Mouse (Mus musculus) granulocyte monocyte progenitor cell, adult 5-6 weeks (primary cell): ENCODE measurements around the gene Cbll1. TPM values are rescaled to one million over a fixed set of nuclear protein-coding genes. Genes with fewer than 3 reads are reported as not detected.

Experiments
- ATAC-seq: replicated peaks from 2 replicates; pipeline ENCODE4 v1.8.0; 2016; ENCODE audit warnings: mild to moderate bottlenecking, moderate TSS enrichment, inconsistent platforms; ENCODE audit not compliant: poor library complexity, severe bottlenecking
- total RNA-seq, 2 experiments: library from RNA; stranded (forward) in 1 of 2; stranded (reverse) in 1 of 2; fragments of 200-712, 200-1000 nt in 1 of 2; fragments of >200 nt in 1 of 2; fragmentation: Nextera tagmentation in 1 of 2; gene quantifications; 2 replicates each; pipeline ENCODE4 v1.2.3; 2014 to 2017

The Cbll1 gene
- total RNA-seq (2014; fragmentation: Nextera tagmentation) (43.6 and 49.0 TPM in 2 replicates), total RNA-seq (2017) (4.5 and 6.4 TPM in 2 replicates)

DNA sequence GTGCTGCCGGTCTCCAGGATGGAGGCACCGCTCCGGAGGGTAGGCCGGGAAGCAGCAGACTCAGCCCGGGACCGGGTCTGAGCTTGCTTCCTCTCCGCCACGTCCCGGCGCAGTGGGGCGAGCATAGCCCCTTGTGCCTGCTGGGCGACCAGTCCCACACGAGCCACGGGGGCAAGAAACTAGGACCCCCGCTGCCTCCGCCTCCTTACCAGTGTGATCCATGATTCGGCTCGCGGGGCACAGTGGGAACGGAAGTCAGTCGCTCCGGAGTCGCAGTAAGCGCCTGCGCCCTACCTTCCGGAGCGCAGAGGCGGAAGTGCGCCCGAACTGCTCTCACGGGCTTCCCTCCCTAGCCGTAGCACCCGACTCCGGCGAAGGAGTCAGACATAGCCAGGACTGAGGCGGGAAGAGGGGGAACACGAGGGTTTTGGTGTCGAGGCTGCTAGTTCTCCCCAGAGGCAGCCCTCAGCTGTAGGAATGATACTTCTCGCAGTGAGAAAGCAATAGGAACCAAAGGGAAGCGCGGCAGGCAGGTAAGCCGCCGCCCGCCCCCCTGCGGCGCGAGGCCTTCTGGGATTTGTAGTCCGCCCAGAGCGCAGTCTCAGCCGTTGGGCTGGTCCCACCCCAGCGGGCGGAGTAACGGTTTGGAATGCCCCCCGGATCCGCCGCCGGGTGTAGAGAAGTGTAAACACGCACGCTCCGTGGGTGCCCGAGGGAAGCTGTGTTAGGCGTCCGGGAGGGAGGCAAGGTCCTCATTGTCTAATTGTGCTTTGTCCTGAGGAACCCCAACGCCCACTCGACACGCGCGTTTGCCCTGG is at the start of gene Cbll1:
Cbll1 (minus strand) TSS at position 303 of the 818 bp plus-strand sequence.
- ATAC-seq: peak; percentile 87

DNA sequence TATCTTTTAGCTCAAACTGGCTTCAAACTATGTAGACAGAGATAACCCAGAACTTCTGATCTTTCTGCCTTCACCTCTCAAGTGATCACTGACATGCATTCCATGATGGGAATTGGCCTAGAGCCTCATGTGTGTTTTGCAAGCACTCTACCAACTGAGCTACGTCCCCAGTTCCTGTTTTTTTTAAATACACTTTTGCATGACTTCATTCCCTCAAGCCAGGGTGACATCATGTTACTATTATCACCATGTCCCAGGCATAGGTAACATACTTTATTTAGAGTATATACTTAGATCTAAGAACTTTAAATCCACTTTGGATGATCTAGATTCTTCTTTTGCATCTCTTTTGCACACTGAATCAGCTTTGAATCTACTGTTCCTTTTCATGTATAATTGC is 46.6 kb upstream of the Cbll1 start:
- no peak for ATAC-seq

DNA sequence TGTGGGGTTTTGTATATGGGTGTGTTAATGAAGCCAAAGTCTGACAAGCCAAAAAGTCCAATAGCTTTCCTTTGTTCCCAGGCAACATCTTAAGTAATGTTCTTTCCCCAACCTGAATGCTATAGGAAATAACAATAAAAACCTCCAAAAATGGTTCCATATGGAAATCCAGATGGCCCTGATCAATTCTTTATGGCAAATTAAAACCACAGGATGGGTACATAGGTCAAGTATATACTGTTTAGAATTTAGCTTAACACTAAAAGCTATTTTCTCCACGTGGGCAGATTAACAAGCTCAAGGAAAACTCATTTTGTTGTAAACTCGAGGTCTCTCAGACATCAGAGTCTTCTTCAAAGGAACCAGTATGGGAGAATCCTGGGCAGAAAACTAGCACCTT is 45.8 kb upstream of the Cbll1 start:
- no peak for ATAC-seq

DNA sequence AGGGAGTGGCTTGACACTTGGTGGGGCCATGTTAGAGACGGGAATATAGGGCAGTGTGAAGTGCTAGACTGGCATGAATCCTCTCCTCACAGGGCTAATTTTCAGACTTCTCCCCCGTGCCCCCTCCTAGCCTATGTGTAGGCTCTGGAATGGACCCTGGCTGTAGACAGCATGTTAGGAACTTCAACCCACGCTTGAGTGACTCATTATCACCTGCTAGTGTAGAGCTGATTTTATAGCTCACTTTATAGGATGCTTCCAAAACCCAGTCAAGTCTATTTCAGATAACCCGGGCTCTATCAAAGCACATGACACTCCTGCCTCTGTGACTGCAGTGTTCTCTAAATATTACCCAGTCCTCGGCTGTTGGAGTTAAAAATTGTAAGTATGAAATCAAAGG is 42.1 kb upstream of the Cbll1 start:
- no peak for ATAC-seq

DNA sequence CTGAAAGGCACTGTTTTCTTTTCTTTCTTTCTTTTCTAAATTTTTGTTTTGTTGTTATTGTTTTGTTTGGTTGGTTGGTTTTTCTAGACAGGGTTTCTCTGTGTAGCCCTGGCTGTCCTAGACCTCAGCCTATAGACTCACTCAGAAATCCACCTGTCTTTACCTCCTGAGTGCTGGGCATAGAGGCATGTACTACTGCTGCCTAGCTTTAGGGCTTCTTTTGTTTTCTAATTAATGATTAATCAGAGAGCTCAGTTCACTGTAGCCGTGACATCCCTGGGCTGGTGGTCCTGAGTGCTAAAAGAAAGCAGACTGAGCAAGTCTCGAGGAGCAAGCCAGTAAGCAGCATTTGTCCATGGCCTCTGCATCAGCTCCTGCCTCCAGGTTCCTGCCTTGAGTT is 40.4 kb upstream of the Cbll1 start:
- no peak for ATAC-seq

DNA sequence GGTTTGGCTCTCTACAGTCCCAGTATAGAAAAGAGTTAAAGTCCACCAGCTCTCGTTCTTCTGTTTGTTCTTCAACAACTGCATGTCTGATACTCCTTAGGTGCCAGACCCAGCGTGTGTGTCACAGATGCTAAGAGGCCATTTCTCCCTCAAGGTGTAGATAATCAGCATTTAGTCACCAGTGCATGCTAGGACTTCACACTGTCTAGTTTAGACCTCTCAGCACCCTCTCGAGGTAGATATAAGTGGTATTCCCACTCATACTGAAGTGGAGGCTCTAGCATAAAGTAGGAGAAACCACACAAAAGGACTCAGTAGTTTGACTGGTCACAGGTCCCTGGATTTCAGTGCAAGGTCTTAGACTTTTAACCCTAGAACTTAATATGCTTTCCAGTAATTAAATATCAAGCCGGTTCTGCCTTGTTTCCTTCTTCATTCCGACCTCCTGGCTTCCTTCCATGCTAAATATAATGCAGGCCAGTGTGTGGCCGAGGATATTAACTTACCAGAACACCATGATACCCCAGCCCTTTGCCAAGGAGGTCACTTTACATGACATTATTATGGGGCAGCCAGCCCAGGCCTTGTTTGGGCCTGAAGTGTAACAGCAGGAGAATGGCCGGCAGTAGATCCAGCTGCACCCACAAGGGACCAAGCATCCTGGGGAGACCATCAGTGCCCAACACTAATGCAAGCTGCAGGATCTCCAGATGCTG is 38.3 kb upstream of the Cbll1 start:
- ATAC-seq: no peak

DNA sequence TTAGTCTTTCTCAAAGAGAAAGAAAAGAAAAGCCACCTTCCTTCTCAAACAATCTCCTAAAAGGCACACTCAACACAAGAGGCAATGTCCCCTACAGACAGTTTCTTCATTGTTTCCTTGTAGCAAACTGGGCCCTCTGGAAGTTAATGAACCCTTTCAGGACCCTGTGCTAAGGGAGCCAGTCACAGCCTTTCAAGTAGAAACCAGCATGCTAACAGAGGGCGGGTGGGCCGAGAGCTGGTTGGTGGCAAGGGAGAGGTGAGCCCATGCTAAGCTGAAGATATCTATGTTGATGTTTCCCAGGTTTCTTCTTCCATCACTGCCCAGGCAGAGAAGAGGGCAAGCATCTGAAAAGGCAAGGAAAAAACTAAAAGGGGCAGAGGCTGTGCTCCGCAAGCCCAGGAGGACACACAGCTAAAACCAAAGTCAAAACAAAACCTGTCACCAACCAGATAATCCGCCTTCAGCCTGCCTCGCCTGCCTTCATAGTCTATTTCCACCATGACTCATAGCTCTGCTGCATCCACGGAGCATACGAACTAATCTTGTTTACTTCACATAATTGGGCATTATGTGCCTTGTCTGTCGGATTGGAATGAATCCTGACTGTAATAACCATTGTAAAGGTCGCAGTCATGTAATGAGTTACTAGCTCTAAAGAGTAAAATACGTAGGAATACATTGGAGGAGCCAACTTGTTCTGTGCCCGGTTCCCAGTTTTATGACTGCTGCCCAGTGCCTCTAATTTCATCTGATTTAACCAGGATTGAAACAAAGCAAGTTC is 34.8 kb upstream of the Cbll1 start:
- no peak for ATAC-seq

DNA sequence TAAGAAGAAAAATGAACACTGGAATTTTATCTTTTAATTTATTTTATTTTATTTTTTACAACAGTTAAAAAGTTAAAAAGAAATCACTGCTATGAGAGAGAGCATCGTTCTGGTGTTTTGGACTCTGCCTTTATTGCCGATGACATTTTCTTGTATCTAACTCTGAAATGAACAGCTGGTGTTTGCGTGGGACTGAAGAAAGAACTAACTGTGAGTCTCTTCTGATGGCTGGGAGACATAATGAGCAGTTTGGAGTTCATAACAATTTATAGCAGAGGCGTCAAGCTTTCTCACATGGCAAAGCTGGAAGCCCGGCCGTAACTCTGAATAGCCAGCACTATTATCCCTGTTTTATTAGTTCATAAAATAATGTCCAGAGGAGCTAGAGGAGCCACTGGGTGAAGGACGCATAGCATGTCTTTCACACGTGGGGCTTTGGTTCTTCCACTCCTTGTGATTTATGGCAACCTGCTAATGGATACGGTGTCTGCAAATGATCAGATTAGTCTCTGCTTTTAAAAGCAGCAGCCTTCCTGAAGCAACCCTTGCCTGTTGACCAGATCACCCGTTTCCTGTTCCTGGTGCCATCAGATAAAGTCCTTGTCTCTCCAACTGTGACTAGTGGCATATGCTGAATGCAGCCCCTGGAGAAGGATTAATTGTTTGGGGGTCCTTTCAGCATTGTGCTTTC is 33.9 kb upstream of the Cbll1 start:
- ATAC-seq: no peak

DNA sequence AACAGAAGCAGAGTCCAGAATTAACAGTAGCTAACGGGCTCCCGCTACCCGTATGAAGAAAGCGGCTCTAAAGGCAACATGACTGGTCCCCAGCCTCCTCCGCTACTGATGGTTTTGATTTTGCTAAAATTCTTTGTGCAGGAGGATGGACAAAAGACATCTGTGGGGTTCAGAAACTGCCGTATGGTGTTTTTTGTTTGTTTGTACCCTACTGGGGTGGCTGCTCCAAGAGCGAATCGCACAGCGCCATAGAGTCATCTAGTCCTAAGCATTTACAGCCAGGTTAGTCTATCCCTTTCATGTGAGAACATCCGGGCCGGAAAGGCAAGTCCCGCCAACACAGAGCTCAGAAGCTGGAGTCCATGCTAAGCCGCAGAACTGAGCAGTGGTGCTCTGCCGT is 32.6 kb upstream of the Cbll1 start:
- no peak for ATAC-seq

DNA sequence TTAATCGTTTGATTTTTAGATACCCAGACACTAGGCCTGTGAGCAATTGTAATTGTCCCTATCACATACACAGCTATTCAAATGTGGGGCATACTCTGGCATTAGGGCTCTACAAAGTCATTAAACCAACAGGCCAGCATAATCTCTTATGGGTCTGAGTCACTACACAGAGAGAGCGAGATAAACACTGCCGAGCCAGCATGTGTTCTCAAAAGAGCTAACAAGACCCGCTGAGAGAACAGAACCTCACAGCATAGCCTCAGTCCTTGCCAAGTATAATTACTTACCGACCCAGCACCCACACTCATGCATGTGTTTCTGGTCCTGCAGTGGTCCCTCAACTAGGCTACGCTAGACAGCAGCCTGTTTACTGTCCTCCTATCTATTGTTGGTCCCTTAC is 28.0 kb upstream of the Cbll1 start:
- ATAC-seq: no peak

DNA sequence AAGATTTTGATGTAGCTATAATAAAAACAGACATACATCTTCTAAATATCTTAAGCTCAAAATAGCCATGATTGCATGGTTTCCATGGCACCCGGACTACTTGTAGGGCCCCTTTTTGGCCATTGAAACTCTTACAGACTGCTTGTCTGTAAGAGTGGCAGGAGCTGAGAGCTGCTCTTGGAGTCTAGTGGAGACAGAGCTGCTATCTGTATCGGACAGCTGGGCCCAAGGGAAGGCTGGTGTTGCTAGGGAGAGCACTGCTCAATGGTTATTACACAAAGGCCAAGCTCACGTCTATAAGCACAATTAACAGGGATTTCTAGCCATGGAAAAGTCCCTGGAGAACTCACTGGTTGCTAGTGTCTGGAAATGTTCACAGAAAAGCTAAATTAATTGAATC is 22.0 kb upstream of the Cbll1 start:
- no peak for ATAC-seq

DNA sequence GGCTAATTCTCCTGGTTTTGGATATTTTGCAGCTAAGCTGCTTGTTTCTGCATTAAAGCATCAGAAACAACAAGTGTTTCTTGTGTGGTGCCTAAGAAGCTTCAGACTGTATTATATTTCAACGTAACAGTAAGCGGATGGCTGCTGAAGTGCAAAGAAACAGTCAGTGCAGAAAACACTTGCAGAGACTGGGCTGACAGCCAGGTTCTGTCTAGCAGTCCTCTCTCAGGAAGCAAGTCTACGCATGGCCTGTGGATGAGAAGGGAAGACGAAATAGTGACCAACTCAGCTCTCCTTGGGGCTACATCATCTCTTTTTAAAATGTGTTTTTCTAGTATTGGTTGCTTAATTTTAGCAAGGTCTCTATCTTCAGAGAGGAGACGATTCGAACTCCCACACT is 20.7 kb upstream of the Cbll1 start:
- ATAC-seq: no peak

DNA sequence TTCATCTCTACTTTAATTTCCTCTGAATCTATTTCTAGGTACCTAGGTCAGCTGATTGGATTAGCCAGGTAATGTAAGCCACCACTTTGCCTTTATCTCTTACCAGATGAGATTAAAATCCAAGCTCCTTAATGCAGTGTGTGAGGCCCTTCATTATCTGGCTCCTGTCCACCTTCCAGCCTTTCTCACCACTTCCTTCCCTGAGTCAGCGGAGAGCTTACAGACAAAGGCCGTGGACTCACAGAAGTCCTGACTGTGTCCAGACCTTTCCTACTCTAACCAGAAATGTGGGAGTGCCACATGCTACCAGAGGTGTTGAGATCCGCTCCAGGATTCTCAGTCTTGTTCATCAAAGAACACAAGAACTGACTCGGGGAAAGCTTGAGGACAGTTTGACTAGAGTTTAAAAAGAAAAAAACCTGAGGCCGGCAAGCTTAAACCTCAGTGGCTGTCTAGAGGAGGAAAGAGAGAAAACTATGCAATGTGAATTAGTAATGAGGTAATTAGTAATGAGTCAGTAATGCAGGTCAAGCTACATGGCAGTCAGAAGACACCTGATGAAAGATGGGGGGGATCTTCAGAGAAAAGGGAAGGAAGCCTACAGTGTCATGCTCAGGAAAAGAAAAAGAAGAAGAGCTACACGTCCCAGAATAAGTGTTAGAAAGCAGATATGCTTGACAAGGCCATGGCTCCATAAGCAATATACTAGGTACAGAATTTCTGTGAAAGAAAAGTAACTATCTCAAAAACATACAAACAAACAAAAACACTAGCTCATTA is 14.5 kb upstream of the Cbll1 start:
- ATAC-seq: peak; percentile 74

DNA sequence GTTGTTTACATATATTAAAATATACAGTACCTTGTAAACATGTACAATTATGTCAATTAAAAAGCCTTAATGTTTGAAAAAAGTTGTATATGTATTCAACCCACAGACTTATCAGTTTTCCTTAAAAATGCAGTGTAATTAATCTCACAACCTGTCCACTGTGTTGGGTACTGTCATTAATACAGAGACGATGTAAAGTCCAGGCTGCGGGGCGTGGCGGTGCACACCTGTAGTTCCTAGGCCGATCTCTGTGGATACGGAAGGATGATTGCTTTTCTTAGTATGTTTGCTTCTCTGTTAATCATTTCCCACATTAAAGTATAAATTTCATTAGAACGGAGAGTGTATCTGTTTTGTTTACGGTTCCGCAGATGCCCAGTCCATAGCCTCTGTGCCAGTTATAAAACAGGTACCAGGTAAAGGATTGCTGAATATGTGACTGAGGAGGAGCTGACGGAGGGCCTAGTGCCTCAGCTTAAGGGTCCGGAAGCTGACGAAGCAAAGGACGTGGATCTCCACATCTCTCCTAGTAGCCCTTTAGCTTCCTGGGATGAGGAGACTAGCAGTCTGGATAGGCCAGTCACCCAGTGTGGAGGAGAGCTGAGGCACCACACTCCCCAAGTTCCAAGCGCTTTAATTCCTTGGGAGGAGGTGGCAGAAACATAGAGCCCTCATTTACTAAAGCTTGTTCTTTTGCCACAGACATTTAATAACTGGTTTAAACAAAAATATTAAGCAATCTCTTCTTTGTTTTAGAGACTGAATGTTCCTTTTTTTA is 13.4 kb upstream of the Cbll1 start:
- ATAC-seq: no peak

DNA sequence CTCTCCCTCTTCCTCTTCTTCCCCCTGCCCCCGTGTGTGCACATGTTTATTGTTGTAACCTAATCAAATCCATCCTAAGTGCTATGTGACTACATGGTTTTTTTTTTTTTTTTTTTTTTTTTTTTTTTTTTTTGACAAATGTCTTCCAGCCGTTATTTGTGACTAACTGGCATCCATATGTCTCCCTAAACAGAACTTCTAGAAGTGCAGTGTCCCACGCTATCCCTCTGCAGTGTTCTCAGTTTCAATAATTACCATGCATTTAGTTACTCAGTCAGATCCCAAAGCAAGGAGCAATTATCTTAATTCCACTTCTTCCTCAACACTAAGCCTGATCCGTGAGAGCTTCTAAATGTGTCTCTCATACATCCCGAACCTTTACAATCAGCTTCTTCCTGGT is 11.8 kb upstream of the Cbll1 start:
- no peak for ATAC-seq

DNA sequence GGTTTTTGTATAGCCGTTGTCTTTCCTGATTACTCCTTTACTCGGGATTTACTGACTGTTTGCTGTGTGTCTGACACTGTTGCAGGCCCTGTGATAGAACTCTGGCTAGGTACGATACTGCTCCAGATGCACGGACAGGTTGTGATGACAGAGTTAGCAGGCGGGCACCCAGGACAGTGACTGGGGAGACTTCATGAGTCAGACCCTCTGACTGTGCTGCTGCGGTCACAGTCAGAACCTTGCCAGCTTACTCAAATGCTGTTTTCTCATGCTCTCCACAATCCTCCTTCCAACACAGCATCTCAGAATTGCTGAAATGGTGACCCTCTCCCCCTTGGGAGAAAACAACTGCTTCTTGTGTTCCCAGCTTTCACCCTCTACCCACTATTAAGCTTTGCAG is 9.1 kb upstream of the Cbll1 start:
- no peak for ATAC-seq

DNA sequence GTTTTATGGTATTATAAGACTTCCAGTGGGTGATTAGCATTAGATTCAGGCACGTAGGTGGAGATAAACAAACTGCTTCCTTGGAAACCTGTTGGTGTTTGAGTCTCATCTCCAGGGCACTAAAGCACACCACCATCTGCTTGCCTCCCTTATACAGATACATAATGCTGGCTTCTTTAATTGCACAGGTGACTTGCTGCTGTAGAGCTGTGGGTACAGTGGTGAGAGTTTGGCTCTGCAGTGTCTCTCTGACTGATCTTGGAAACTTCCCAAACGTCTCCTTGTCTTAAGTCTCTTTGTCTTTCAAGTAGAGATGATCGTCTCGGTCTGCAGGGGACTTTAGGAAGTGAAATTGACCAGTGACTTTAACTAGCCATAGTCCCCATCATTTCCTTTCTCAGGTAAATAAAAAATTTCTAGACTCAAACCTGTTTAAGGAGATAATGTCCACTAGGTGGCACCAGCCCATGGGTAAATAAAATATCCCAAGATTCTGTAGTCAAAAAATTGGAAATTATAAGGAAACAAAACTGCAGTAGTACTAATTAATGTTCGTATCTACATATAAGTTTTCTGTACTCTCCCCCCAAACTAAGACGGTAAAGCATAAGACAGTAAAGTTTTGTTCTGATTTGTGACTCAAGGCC is 8.4 kb upstream of the Cbll1 start:
- ATAC-seq: no peak

DNA sequence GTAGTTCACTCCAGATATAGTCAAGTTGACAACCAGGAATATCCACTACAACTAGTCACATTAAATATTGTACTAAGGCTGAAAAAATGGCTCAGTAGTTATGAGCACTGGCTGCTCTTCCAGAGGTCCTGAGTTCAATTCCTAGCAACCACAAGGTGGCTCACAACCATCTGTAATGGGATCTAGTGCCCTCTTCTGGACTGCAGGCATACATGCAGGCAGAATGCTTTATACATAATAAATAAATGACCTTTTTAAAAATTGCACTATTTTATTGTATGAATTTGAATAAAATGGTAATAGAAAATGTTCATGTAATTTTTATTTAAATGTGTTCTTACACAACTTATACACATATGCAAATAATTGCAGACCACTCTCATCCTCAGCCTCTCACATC is 3.8 kb upstream of the Cbll1 start:
- ATAC-seq: no peak
